Mouse (Mus musculus): ENCODE data around the gene Ak1. TPM values are rescaled to one million over a fixed set of nuclear protein-coding genes. Genes with fewer than 3 reads are reported as not detected.

Ak1 gene
- polyA plus RNA-seq, 1 experiment from 2014 or later: 20.7 TPM

- Histone ChIP-seq H3K9ac (no peak overlapping the region), H3K4me1 (peaks cover 6% of the 10 kb centered on the region; the same call in 1 of the 2 replicates), H3K9me3 (no peaks in the 10 kb centered on the region), H3K4me3 (no peak overlapping the region), H3K4me2 (no peak overlapping the region), H3K27me3 (no peaks in the 10 kb centered on the region), H3K36me3 (0 out of 2 replicates have a peak, but pooled peaks cover 8% of the 10 kb centered on the region), H3K27ac (no peak overlapping the region)
- no peak for ATAC-seq (ENCODE audit: insufficient number of reproducible peaks, insufficient read depth, low FRiP score, low TSS enrichment, low read depth)
- 70% methylated on average over 8 of the region's 8 CpGs for WGBS
Observed at GRCm38 (mm10) chr2:32665345-32665744, 43.8 kb downstream of the Ak1 start.

GRCm38 (mm10) chr2:32665853-32666252 is 44.3 kb downstream of the Ak1 start:
- H3K4me3 ChIP-seq: no peak overlapping the region
- ATAC-seq (ENCODE audit: insufficient number of reproducible peaks, insufficient read depth, low FRiP score, low TSS enrichment, low read depth): no peak
- 0 out of 2 replicates have a peak, but pooled peaks cover 8% of the 10 kb centered on the region for H3K36me3 ChIP-seq
- no peak overlapping the region for H3K4me2 ChIP-seq
- no peak overlapping the region for H3K27ac ChIP-seq
- peaks cover 6% of the 10 kb centered on the region; the same call in 1 of the 2 replicates for H3K4me1 ChIP-seq
- no peaks in the 10 kb centered on the region for H3K9me3 ChIP-seq
- H3K27me3 ChIP-seq: no peaks in the 10 kb centered on the region
- no peak overlapping the region for H3K9ac ChIP-seq
- 81% methylated on average over 6 of the region's 6 CpGs for WGBS

DNA sequence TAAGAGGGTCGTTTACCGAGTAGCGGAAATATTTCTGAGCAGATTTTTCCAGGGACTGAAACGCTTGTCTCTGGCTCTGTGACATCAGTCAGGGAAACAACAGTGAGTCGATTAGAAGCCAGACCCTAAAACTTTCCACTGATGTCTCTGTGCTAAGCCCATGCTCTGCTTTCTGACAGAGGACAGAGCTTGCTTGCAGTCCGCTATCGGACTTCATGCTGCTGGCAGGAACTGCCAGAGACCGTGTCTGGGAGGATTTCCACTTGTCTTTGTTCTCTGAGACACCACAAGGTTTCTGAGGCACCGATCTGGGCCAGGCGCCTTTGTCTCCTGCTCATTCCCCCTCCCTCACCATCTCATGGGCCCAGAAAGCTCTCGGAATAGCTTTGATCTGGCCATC is 46.2 kb downstream of the Ak1 start:
- ATAC-seq (ENCODE audit: insufficient number of reproducible peaks, insufficient read depth, low FRiP score, low TSS enrichment, low read depth): no peak
- Histone ChIP-seq H3K36me3 (peaks cover 18% of the 10 kb centered on the region; the same call in 1 of the 2 replicates), H3K4me3 (no peak overlapping the region), H3K9me3 (no peaks in the 10 kb centered on the region), H3K4me2 (no peak overlapping the region), H3K4me1 (no peaks in the 10 kb centered on the region), H3K27ac (0 out of 2 replicates have a peak overlapping the region, but pooled peaks have one; percentile 2), H3K27me3 (no peaks in the 10 kb centered on the region), H3K9ac (no peak overlapping the region)
- 53% methylated on average over 11 of the region's 11 CpGs for WGBS

DNA sequence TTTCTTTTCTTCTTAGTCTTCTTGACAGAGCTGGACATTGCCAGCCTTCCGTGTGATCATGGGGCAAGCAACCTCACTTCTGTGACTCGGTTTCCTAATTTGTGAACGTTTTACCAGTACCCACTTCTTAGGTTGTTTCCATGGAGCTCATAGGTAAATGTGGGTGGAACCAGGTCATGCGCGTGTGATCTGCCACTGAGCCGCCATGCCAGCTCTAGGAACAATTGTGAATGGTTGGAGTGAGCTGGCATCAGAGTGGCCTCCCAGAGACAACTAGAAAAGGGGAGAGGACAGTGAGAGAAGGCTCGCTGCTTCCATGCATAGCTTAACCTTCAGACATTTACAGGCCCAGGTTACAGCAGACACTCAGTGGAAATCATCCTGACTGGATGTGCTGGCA is 46.6 kb downstream of the Ak1 start:
- 91% methylated on average over 7 of the region's 7 CpGs for WGBS
- ATAC-seq (ENCODE audit: insufficient number of reproducible peaks, insufficient read depth, low FRiP score, low TSS enrichment, low read depth): no peak
- Histone ChIP-seq H3K27me3 (no peaks in the 10 kb centered on the region), H3K9me3 (no peaks in the 10 kb centered on the region), H3K4me2 (no peak overlapping the region), H3K4me1 (no peaks in the 10 kb centered on the region), H3K4me3 (no peak overlapping the region), H3K9ac (no peak overlapping the region), H3K36me3 (peaks cover 22% of the 10 kb centered on the region; the same call in 1 of the 2 replicates), H3K27ac (0 out of 2 replicates have a peak overlapping the region, but pooled peaks have one; percentile 2)

DNA sequence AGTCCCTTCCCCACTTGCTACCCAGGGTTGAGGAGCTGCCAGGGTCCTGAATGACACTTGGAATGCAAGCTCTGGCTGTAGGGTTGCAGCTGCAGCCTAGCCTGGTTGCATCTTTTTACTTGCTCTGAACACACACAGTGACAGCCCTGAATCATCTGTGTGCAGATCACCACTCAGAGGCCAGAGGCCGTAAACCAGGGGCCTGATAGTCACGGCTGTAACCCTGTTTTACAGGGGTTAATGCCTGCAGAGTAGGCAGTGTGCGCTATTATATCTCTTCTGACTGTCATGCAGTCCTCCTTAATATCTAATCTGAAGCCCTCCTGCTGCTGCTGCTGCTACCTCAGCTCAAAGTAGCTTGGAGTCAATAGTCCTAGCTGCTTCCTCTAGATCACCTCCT is 48.3 kb downstream of the Ak1 start:
- 78% methylated on average over 3 of the region's 3 CpGs for WGBS
- no peak for ATAC-seq (ENCODE audit: insufficient number of reproducible peaks, insufficient read depth, low FRiP score, low TSS enrichment, low read depth)

DNA sequence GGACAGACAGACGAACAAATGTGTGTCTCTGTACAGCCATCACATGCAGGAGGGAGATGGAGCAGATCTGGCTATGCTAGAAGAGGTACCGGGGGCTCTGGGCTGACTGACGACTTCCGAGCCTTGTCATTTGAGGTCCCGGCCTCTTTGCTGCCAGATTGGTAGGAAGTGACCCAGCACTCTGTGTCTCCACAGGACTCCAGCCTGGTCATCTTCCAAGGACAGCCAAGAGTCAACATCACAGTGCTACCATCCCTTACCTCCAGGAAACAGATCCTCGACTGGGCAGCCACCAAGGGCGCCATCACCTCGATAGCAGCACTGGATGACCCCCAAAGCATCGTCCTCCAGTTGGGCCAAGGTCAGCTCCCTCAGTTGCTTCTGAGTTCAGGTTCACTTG is 49.6 kb downstream of the Ak1 start:
- H3K4me2 ChIP-seq: no peak overlapping the region

More for the DNA sequence above, 48.3 kb downstream of the Ak1 start:
- Histone ChIP-seq H3K9ac (no peak overlapping the region), H3K4me2 (no peak overlapping the region), H3K4me1 (no peaks in the 10 kb centered on the region), H3K9me3 (no peaks in the 10 kb centered on the region), H3K27me3 (no peaks in the 10 kb centered on the region), H3K36me3 (peaks cover 29% of the 10 kb centered on the region; the same call in 1 of the 2 replicates), H3K27ac (no peak overlapping the region), H3K4me3 (no peak overlapping the region)

DNA sequence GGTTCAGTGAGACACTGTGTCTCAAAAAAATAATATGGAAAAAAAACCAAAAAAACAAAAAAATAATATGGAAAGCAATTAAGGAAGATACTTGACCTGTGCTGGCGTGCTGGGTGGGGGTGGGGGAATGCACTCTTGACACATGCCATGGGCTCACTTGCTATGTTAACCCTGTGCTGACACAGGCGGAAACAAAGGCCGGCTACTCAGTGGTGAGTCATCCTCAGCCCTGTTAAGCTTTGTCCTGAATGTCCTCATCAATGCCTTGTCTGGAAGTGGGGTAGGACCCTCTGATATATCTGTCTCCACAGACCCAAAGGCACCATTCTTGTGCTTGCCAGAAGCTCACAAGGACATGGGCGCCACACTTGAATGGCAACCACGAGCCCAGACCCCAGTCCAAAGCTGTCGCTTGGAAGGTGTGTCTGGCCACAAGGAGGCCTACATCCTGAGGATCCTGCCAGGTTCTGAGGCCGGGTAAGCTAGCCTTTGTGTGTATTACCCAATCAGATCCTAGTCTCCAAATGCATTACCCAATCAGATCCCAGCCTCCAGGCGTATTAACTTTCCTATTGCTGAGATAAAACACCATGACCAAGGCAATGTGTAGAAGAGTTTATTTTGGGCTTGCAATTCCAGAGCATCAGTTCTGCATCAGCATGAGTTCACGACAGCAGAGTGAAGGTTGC is 50.5 kb downstream of the Ak1 start:
- H3K9ac ChIP-seq: no peak overlapping the region
- no peaks in the 10 kb centered on the region for H3K9me3 ChIP-seq
- H3K27ac ChIP-seq: no peak overlapping the region
- H3K4me2 ChIP-seq: no peak overlapping the region
- no peak overlapping the region for H3K4me3 ChIP-seq
- peaks cover 40% of the 10 kb centered on the region; the same call in 1 of the 2 replicates for H3K36me3 ChIP-seq
- H3K4me1 ChIP-seq: no peaks in the 10 kb centered on the region
- no peaks in the 10 kb centered on the region for H3K27me3 ChIP-seq
- ATAC-seq (ENCODE audit: insufficient number of reproducible peaks, insufficient read depth, low FRiP score, low TSS enrichment, low read depth): no peak
- 67% methylated on average over 9 of the region's 9 CpGs for WGBS

More for the DNA sequence above, 49.6 kb downstream of the Ak1 start:
- Histone ChIP-seq H3K27ac (no peak overlapping the region), H3K27me3 (no peaks in the 10 kb centered on the region), H3K9me3 (no peaks in the 10 kb centered on the region), H3K36me3 (peaks cover 37% of the 10 kb centered on the region; the same call in 1 of the 2 replicates), H3K4me3 (no peak overlapping the region), H3K4me1 (no peaks in the 10 kb centered on the region), H3K9ac (no peak overlapping the region)
- 85% methylated on average over 9 of the region's 9 CpGs for WGBS
- ATAC-seq (ENCODE audit: insufficient number of reproducible peaks, insufficient read depth, low FRiP score, low TSS enrichment, low read depth): no peak

- no peak overlapping the region for H3K4me3 ChIP-seq
- no peak overlapping the region for H3K4me2 ChIP-seq
- ATAC-seq (ENCODE audit: insufficient number of reproducible peaks, insufficient read depth, low FRiP score, low TSS enrichment, low read depth): no peak
- 80% methylated on average over 16 of the region's 16 CpGs for WGBS
- H3K27me3 ChIP-seq: no peaks in the 10 kb centered on the region
- no peak overlapping the region for H3K27ac ChIP-seq
- peaks cover 47% of the 10 kb centered on the region; the same call in 1 of the 2 replicates for H3K36me3 ChIP-seq
- no peak overlapping the region for H3K9ac ChIP-seq
- no peaks in the 10 kb centered on the region for H3K9me3 ChIP-seq
- H3K4me1 ChIP-seq: no peaks in the 10 kb centered on the region
Observed at GRCm38 (mm10) chr2:32673176-32673917, 51.8 kb downstream of the Ak1 start.

- Histone ChIP-seq H3K4me3 (no peak overlapping the region), H3K4me2 (no peak overlapping the region), H3K27ac (no peak overlapping the region), H3K9ac (no peak overlapping the region), H3K27me3 (no peaks in the 10 kb centered on the region), H3K36me3 (peaks cover 53% of the 10 kb centered on the region), H3K9me3 (no peaks in the 10 kb centered on the region), H3K4me1 (peaks cover 18% of the 10 kb centered on the region)
- no peak for ATAC-seq (ENCODE audit: insufficient number of reproducible peaks, insufficient read depth, low FRiP score, low TSS enrichment, low read depth)
- 89% methylated on average over 3 of the region's 3 CpGs for WGBS
Observed at GRCm38 (mm10) chr2:32676821-32677220, 55.3 kb downstream of the Ak1 start.

- Histone ChIP-seq H3K36me3 (peaks cover 53% of the 10 kb centered on the region), H3K9ac (no peak overlapping the region), H3K4me2 (no peak overlapping the region), H3K4me1 (peaks cover 23% of the 10 kb centered on the region), H3K27me3 (no peaks in the 10 kb centered on the region), H3K4me3 (no peak overlapping the region), H3K9me3 (no peaks in the 10 kb centered on the region), H3K27ac (no peak overlapping the region)
- ATAC-seq (ENCODE audit: insufficient number of reproducible peaks, insufficient read depth, low FRiP score, low TSS enrichment, low read depth): no peak
- WGBS: 96% methylated on average over 7 of the region's 7 CpGs
Observed at GRCm38 (mm10) chr2:32677683-32678082, 56.1 kb downstream of the Ak1 start.

- Histone ChIP-seq H3K4me2 (no peak overlapping the region), H3K27ac (peak overlapping the region; percentile 51; the same call in 1 of the 2 replicates), H3K36me3 (peaks cover 65% of the 10 kb centered on the region), H3K9me3 (no peaks in the 10 kb centered on the region), H3K27me3 (no peaks in the 10 kb centered on the region), H3K9ac (0 out of 2 replicates have a peak overlapping the region, but pooled peaks have one; percentile 6), H3K4me3 (no peak overlapping the region), H3K4me1 (peaks cover 23% of the 10 kb centered on the region)
- no peak for ATAC-seq (ENCODE audit: insufficient number of reproducible peaks, insufficient read depth, low FRiP score, low TSS enrichment, low read depth)
- WGBS: 36% methylated on average over 7 of the region's 7 CpGs
Observed at GRCm38 (mm10) chr2:32680051-32680451, 58.5 kb downstream of the Ak1 start.

All from embryonic facial prominence, embryonic 13.5 days (tissue).